Mouse (Mus musculus) spleen, adult 2 months (tissue): ENCODE results near the gene Ubtf.

ENCODE experiments used
- CTCF ChIP-seq: fragments of 200-500 bp; IDR thresholded peaks from 2 replicates; pipeline ENCODE4 v1.5.1; 2011; ENCODE audit warnings: mild to moderate bottlenecking, inconsistent platforms; ENCODE audit not compliant: insufficient read depth, insufficient read length, insufficient replicate concordance; ENCODE audit errors: extremely low read depth
- POLR2A ChIP-seq: fragments of 200-500 bp; IDR thresholded peaks from 2 replicates; pipeline ENCODE4 v1.6.1; 2011; ENCODE audit warnings: low read depth, low read length, inconsistent platforms

GRCm38 (mm10) chr11:102309821-102310617, 9.5 kb downstream of the Ubtf start:
- TF ChIP-seq CTCF: no peak
- TF ChIP-seq POLR2A: no peak; the same call in 1 of the 2 replicates
